Mouse (Mus musculus) left cerebral cortex, postnatal 10 days (tissue): ENCODE results near the gene Fam20c. TPM values are rescaled to one million over a fixed set of nuclear protein-coding genes. Genes with fewer than 3 reads are reported as not detected.

Experiments used
- DNase-seq, 2 experiments: peaks; one replicate each; pipeline ENCODE4 v3.0.0; 2021 to 2022; ENCODE audit warnings: low spot score in 2 of 2, mixed read lengths in 1 of 2; ENCODE audit errors: extremely low spot score in 1 of 2
- intact Hi-C: fragments of 180-260 bp; cut with DNase I; formaldehyde crosslinking; loops from one replicate; pipeline ENCODE4 v1.15.1; 2025
- total RNA-seq, 2 experiments: library from RNA; stranded (reverse); gene quantifications; 2 replicates each; pipeline ENCODE4 v1.2.3; 2021

Gene Fam20c
- total RNA-seq, 2 experiments from 2014 or later, result 49.0 to 49.2 TPM

- DNase-seq, result no peak
- intact Hi-C loops, result loop anchor here (5.0 kb wide), 1 partner anchor 144 kb away; the partner anchor contains the start of gene Pdgfa
These were observed 99.0 kb downstream of the Fam20c start for GRCm38 (mm10) chr5:138853349-138853748.

DNA sequence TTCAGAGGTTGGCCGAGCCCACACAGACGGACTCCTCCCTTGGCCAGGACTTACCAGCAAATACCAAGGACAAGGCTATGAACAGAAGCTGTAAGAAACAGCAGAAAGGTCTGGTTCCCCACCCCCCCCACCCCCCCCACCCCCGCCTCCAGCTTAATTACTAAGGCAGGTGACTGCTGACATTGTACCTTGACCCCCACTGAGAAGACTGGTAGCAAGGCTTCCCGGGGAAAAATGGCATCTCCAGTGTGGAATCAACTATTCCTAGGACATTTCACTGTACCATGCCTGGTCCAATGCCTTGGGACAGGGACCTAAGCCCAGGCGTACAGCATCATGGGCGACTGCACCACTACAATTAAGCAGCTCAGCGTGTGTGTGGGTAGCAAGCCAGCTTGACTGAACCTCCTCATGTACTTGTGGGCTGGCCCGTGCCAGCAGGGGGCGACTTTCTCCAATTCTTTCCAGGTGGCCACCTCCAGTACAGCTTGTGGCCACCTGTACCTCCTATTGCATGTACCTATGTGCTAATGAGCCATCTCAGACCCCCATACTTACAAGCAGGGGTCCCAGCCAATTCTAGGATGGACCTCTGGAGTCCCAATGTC is 102.8 kb downstream of the Fam20c start:
- DNase-seq, result peak; percentile 60 to 85
- intact Hi-C loops, result no loop called here

GRCm38 (mm10) chr5:138857811-138858251 is 103.5 kb downstream of the Fam20c start:
- DNase-seq, result peak; percentile 23 to 68
- intact Hi-C loops, result no loop called here

Other genes starting within 250 kb of the Fam20c start
- not detected for gene 1700123K08Rik, start 189.8 kb upstream of the Fam20c start, total RNA-seq
- gene Zfp68, start 134.8 kb upstream of the Fam20c start, total RNA-seq, result 10 to 100 TPM; 27.0 to 27.2 TPM
- gene A430033K04Rik, start 131.7 kb upstream of the Fam20c start, total RNA-seq, result 10 to 100 TPM; 12.1 to 12.6 TPM
- gene Gm5294, start 65.6 kb downstream of the Fam20c start, total RNA-seq, result not detected
- 10 to 100 TPM; 54.6 to 58.0 TPM for gene Pdgfa, start 242.9 kb downstream of the Fam20c start, total RNA-seq